Mouse (Mus musculus) liver, embryonic 14.5 days (tissue): ENCODE results near the gene Rgsl1.

Experiments used
- CTCF ChIP-seq: IDR thresholded peaks from 2 replicates; pipeline ENCODE4 v1.5.1; 2016; ENCODE audit warnings: antibody characterized with exemption, low read depth, control low read depth
- EP300 ChIP-seq: IDR thresholded peaks from 2 replicates; pipeline ENCODE4 v1.6.1; 2016; ENCODE audit warnings: antibody characterized with exemption, low read depth

DNA sequence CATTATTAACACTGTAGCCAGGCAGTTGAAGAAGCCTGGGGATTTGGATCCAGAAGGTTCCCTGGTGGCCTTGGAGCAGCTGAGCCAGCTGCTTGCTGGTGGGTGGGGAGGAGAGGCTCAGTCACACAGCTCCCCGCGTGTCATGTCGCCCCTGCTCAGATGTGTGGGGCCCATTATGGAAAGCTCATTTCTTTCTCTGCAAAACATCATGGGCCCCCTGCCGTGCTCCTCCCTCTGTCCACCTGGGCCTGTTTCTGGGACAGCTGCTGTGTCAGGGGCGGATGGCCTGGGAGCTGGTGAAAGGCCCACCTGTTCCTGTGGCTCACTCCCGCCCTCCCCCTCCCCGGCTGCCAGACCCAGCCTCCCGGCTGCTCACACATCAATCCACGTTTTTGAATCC is 110.8 kb downstream of the Rgsl1 start:
- no peak for TF ChIP-seq CTCF
- TF ChIP-seq EP300, result no peak
